Mouse (Mus musculus) hindbrain, embryonic 14.5 days (tissue): ENCODE measurements around the gene Crb1. TPM values are rescaled to one million over a fixed set of nuclear protein-coding genes. Genes with fewer than 3 reads are reported as not detected.
A peak's percentile ranks its signal among the peaks of the same experiment; 100 is the strongest.

ENCODE experiments used
- ATAC-seq: fragments of 200-750 bp; cut with Nextera tagmentation; 2 replicates; pipeline ENCODE4 v1.8.0; 2017; ENCODE audit warnings: moderate number of reproducible peaks, mild to moderate bottlenecking, moderate TSS enrichment, moderate library complexity; ENCODE audit not compliant: low FRiP score
- DNase-seq: peaks from one replicate; pipeline ENCODE4 v3.0.0-alpha.2; 2015; ENCODE audit warnings: low spot score
- H3K27ac ChIP-seq: fragments of 300-500 bp; sonication (generic); 2 replicates; pipeline ENCODE4 v1.5.1; 2014; ENCODE audit warnings: mild to moderate bottlenecking, moderate library complexity
- H3K27me3 ChIP-seq: fragments of 300-500 bp; sonication (generic); 2 replicates; pipeline ENCODE4 v1.6.1; 2014; ENCODE audit warnings: mild to moderate bottlenecking, low read length, mixed read lengths; ENCODE audit not compliant: control insufficient read depth, insufficient read depth
- H3K36me3 ChIP-seq: fragments of 300-500 bp; sonication (generic); replicated peaks from 2 replicates; pipeline ENCODE4 v1.6.1; 2014; ENCODE audit not compliant: control insufficient read depth, insufficient read depth
- H3K4me1 ChIP-seq: fragments of 300-500 bp; sonication (generic); replicated peaks from 2 replicates; pipeline ENCODE4 v1.6.1; 2014; ENCODE audit warnings: antibody characterized with exemption, low read length, mixed read lengths; ENCODE audit not compliant: control insufficient read depth, insufficient read depth
- H3K4me2 ChIP-seq: fragments of 300-500 bp; sonication (generic); replicated peaks from 2 replicates; pipeline ENCODE4 v1.6.1; 2014; ENCODE audit warnings: mild to moderate bottlenecking, moderate library complexity
- H3K4me3 ChIP-seq: fragments of 300-500 bp; sonication (generic); replicated peaks from 2 replicates; pipeline ENCODE4 v1.5.1; 2014; ENCODE audit warnings: mild to moderate bottlenecking, low read length
- H3K9ac ChIP-seq: fragments of 300-500 bp; sonication (generic); 2 replicates; pipeline ENCODE4 v1.6.1; 2014
- H3K9me3 ChIP-seq: fragments of 300-500 bp; sonication (generic); 2 replicates; pipeline ENCODE4 v1.6.1; 2016; ENCODE audit warnings: low read length; ENCODE audit not compliant: control insufficient read depth
- WGBS: fragments of 180-500 bp; shearing (Covaris S2); extraction: QIAGEN DNeasy Blood & Tissue Kit; methylation state at CpG from one replicate; pipeline ENCODE4 v1.1.7; 2014; 5-methylcytosine and 5-hydroxymethylcytosine counted together
- polyA plus RNA-seq: library from polyadenylated mRNA; unstranded; fragments of >200 nt; fragmentation: Nextera tagmentation; extraction: Ambion mirVana; gene quantifications from 2 replicates; pipeline ENCODE4 v1.2.1, GENCODE M21; 2014

The Crb1 gene
- polyA plus RNA-seq, 1 experiment from 2014 or later = 2.0 TPM

DNA sequence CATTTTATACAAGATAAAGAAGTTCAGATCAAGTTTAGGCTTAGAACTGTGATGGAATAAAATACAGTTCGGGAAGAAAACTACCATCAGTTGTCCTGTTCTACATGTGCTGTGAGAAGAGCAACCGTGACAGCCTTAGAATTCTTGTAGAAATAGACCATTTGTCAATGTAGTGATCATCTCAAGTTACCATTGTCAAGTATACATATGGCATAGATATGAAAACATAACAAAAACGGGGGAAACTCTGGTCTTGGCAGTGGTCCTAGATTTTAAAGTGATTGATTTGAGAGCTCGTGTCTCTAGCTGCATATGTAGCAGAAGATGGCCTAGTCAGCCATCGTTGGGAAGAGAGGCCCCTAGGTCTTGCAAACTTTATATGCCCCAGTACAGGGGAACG is 127.7 kb downstream of the Crb1 start:
- Histone ChIP-seq H3K4me2 (no peak overlapping the region), H3K9me3 (no peaks in the 10 kb centered on the region), H3K27me3 (no peaks in the 10 kb centered on the region), H3K36me3 (no peaks in the 10 kb centered on the region), H3K27ac (no peak overlapping the region), H3K9ac (no peak overlapping the region), H3K4me1 (no peaks in the 10 kb centered on the region), H3K4me3 (no peak overlapping the region)
- no peak for ATAC-seq
- WGBS = 87% methylated on average over 6 of the region's 6 CpGs
- no peak for DNase-seq

DNA sequence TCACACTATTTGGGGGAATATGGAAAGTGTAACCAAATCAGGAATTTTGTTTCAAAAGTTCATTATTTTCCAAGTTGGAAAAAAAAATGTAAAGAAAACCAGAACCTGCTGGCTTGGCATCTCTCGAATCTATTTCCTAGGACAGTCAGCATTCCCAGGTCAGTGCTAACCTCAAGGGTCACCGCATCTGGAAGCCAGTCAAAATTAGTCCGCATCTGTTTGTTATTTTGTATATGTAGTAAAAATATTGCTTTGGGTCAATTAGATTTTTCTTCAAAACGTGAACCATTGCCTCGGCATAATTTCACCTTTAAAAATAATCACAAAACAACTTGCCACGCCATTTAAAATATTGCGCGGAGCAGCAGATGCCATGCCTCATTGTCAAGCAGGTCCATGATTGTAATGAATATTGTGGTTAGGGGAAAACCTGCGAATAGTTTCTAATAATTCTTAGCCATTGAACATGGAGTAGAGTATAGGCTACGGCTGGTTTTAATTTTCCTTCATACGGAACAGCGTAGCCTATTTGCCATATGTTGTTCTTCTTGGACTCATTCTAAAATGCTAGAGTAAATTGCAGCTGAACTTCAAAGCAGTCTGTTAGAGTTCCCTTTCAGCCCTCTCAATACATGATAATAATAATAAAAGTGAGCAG is 130.0 kb downstream of the Crb1 start:
- H3K4me3 ChIP-seq = no peak overlapping the region
- H3K27me3 ChIP-seq = no peaks in the 10 kb centered on the region
- no peaks in the 10 kb centered on the region for H3K9me3 ChIP-seq
- H3K4me2 ChIP-seq = no peak overlapping the region
- DNase-seq (no peak), ATAC-seq (no peak)
- WGBS = 88% methylated on average over 12 of the region's 12 CpGs
- H3K27ac ChIP-seq = no peak overlapping the region
- no peak overlapping the region for H3K9ac ChIP-seq
- no peaks in the 10 kb centered on the region for H3K4me1 ChIP-seq
- no peaks in the 10 kb centered on the region for H3K36me3 ChIP-seq

DNA sequence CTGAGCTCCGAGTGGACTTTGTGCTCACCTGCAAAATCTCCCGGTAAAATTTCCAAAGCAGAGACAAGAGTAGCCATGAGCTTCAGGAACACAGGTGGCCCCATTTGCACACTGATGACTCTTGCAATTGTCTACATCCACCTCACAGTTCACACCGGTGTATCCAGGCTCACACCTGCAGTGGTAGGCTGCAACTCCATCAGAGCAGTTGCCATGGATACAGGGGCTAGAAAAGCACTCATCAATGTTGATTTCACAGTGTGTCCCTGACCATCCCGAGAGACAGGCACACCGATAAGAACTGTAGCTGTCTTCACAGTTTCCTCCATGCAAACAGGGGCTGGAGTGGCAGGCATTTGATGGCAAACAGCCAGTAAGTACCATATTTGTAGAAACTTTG is 140.1 kb downstream of the Crb1 start:
- H3K9me3 ChIP-seq = no peaks in the 10 kb centered on the region
- no peak overlapping the region for H3K4me2 ChIP-seq
- H3K4me3 ChIP-seq = no peak overlapping the region
- H3K4me1 ChIP-seq = no peaks in the 10 kb centered on the region
- DNase-seq (no peak), ATAC-seq (no peak)
- no peak overlapping the region for H3K27ac ChIP-seq
- no peaks in the 10 kb centered on the region for H3K27me3 ChIP-seq
- no peak overlapping the region for H3K9ac ChIP-seq
- no peaks in the 10 kb centered on the region for H3K36me3 ChIP-seq
- WGBS = 53% methylated on average over 5 of the region's 5 CpGs

DNA sequence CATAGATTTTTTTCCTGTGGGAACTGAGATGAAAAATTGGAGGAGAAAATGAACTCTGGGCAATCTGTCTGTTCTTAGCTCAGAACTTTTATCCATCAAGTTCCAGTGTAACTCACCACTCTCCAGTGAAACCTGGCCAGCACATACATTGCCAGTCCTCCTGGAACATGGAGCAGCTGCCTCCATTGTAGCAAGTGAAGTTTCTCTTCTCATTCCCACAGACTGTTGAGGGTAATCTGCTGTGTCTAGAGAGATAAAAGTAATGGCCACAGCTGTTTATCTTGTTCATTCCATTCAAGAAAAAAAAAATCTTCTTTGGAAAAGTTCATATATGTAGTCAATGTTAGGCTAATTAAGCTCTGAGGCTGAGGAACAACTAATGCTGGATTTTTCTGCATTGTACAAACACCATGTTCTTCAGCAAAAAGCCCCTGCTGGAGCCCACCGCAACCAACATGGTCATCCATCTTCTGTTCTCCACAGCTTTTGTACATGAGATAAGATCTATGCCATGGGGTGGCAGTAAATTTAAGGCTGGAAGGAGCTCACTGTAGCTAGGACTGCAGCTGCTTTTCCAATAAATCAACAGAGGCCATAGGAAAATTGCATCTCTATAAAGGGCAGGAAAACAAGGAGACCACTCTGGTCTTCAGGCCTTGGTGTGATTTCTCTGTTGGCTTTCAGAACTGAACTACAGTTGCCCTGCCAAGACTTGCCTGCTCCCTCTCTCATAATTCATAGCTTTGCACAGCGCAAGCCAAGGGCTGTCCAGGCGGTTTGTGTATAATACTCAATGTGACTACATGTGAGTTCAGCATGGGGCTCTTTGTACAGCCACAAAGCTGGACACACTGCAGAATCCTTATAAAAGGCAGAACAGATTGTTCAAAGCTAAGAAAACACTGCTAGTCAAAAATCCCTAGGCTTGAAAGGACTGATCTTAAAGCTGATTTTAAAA is 142.0 kb downstream of the Crb1 start:
- DNase-seq (no peak), ATAC-seq (no peak)
- Histone ChIP-seq H3K9ac (no peak overlapping the region), H3K9me3 (no peaks in the 10 kb centered on the region), H3K4me1 (no peaks in the 10 kb centered on the region), H3K36me3 (no peaks in the 10 kb centered on the region), H3K4me3 (no peak overlapping the region), H3K27ac (no peak overlapping the region), H3K4me2 (no peak overlapping the region), H3K27me3 (no peaks in the 10 kb centered on the region)
- WGBS = 76% methylated on average over 3 of the region's 3 CpGs

DNA sequence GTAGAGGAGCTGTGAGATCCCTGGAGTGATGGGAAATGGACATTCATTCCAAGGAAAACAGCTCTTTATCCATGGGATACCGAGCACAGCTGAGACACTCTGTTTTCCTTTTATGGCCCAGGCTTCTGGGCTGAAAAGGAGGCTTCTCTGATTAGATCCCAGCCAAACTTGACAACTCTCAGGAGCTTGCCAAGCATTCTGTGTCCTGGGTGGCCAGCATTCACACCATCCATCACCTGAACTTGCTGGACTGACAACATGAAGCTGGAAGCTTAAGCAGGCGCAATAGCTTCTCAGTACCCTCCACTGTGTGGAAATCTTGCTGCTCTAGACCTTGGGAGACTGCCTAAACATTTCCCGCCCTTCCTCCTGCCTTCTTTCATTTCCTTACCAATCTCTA is 144.3 kb downstream of the Crb1 start:
- Histone ChIP-seq H3K36me3 (no peaks in the 10 kb centered on the region), H3K4me2 (no peak overlapping the region), H3K9ac (no peak overlapping the region), H3K4me3 (no peak overlapping the region), H3K4me1 (no peaks in the 10 kb centered on the region), H3K27me3 (no peaks in the 10 kb centered on the region), H3K27ac (no peak overlapping the region), H3K9me3 (no peaks in the 10 kb centered on the region)
- DNase-seq (no peak), ATAC-seq (peak; percentile 59; the same call in 1 of the 2 replicates)
- WGBS = 70% methylated on average over 3 of the region's 3 CpGs

DNA sequence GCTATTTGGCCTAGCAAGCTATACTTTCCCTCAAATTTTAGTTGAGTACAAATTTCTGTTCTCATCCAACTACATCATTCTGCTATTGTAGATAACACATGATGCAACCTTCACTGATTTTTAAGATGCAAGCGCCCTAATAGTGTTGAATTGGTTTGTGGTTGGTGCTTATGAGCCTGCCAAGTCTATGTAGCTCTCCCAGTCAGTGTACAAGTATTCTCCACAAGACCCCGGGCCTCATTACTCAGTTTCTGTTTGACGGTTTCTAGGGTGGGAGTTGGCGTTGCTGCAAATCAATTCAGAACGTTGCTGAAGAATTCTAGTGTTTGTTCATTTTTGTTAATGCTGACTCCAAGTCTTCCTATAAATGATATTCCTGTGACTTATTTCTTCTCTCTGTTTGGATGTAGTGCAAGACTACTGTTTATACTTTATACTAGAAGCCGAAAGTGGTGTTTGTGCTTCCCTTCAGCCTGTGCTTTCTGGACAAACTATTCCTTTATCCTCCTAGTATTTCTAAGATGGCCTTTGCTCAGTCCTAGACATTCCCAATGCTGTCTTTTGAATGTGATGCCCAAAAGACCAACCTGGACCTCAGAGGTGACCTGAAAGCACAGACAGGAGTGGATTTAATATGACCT is 152.5 kb downstream of the Crb1 start:
- H3K9ac ChIP-seq = no peak overlapping the region
- H3K9me3 ChIP-seq = no peaks in the 10 kb centered on the region
- DNase-seq (no peak), ATAC-seq (no peak)
- no peaks in the 10 kb centered on the region for H3K27me3 ChIP-seq
- H3K27ac ChIP-seq = no peak overlapping the region
- H3K36me3 ChIP-seq = no peaks in the 10 kb centered on the region
- WGBS = 81% methylated on average over 6 of the region's 6 CpGs
- no peak overlapping the region for H3K4me3 ChIP-seq
- no peak overlapping the region for H3K4me2 ChIP-seq
- H3K4me1 ChIP-seq = no peaks in the 10 kb centered on the region

DNA sequence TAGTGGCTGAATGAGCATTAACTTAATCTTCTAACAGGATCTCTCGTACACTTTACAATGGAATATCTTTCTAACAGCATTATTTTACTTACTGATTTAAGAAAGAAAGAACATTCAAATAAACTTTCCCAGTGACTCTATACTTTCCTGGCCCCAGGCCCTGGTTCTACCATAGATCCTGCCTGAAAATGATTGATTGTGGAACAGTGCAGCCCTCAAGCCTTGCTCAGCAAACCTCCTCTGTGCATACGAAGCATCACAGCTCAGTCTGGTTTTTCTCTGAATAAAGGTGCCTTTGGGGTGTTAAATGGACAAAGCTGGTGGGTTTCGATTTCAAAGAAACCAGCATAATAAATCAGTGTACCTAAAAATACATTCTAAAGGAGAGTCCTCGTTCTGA is 153.1 kb downstream of the Crb1 start:
- Histone ChIP-seq H3K27me3 (no peaks in the 10 kb centered on the region), H3K4me1 (no peaks in the 10 kb centered on the region), H3K27ac (no peak overlapping the region), H3K4me2 (no peak overlapping the region), H3K9me3 (no peaks in the 10 kb centered on the region), H3K9ac (no peak overlapping the region), H3K4me3 (no peak overlapping the region), H3K36me3 (no peaks in the 10 kb centered on the region)
- no peak for DNase-seq
- no peak for ATAC-seq
- 78% methylated on average over 4 of the region's 4 CpGs for WGBS

DNA sequence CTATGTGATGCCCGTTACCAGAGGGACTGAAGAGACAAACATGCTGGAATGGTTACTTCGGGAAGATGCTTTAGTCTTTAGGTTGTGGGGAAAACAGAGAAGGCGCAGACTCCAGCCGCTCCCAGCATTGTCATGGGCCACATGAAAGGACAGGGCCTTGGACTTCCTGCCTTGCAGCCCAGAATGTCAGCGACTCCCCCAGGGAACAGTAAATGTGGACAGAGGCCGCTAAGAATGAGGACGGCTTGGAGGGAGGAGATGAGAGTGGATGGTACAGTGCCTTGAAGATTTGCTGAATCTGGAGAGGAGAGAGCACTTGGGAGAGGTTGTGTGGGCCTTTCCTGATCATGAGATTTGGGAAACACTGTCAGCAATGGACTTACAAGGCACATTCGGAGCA is 161.6 kb downstream of the Crb1 start:
- ATAC-seq (no peak), DNase-seq (no peak)
- H3K27ac ChIP-seq = no peak overlapping the region
- H3K27me3 ChIP-seq = no peaks in the 10 kb centered on the region
- H3K9me3 ChIP-seq = no peaks in the 10 kb centered on the region
- no peak overlapping the region for H3K9ac ChIP-seq
- no peaks in the 10 kb centered on the region; the same call in 1 of the 2 replicates for H3K4me1 ChIP-seq
- WGBS = 59% methylated on average over 8 of the region's 8 CpGs
- no peak overlapping the region for H3K4me2 ChIP-seq
- H3K4me3 ChIP-seq = no peak overlapping the region
- no peaks in the 10 kb centered on the region for H3K36me3 ChIP-seq

DNA sequence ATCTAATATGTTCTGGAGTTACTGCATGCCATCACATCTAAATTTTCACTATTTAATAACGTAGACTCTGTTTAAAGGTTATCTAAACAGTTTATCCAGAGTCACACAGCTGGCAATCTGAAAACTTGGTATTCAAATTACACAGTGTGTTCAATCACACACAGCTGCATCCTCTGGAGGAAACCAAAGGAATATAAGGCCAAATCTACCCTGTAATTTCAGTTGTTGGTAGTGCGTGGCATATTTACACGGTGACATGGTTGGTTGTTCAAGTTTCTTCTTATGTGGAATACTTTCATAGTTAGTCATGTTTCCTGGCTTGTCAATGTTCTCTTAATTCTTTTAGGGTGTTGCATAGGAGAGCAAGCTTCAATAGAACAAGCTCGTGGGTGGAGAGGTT is 166.4 kb downstream of the Crb1 start:
- ATAC-seq (no peak), DNase-seq (no peak)
- no peak overlapping the region for H3K4me3 ChIP-seq
- H3K9ac ChIP-seq = no peak overlapping the region
- H3K4me1 ChIP-seq = peaks cover 11% of the 10 kb centered on the region
- WGBS = 75% methylated on average over 4 of the region's 4 CpGs
- H3K27me3 ChIP-seq = no peaks in the 10 kb centered on the region
- H3K27ac ChIP-seq = no peak overlapping the region
- no peak overlapping the region for H3K4me2 ChIP-seq
- H3K9me3 ChIP-seq = no peaks in the 10 kb centered on the region
- no peaks in the 10 kb centered on the region for H3K36me3 ChIP-seq
